Mouse (Mus musculus) hindbrain, embryonic 16.5 days (tissue): ENCODE data around the gene Itm2b. TPM values are rescaled to one million over a fixed set of nuclear protein-coding genes. Genes with fewer than 3 reads are reported as not detected.
A peak's percentile ranks its signal among the peaks of the same experiment; 100 is the strongest.

Experiments
- ATAC-seq: fragments of 200-750 bp; cut with Nextera tagmentation; 2 replicates; pipeline ENCODE4 v1.8.0; 2017; ENCODE audit warnings: moderate TSS enrichment, moderate library complexity
- H3K27ac ChIP-seq: fragments of 300-500 bp; sonication (generic); 2 replicates; pipeline ENCODE4 v1.5.1; 2014; ENCODE audit warnings: low read depth, mild to moderate bottlenecking, control low read depth, low read length, moderate library complexity
- H3K27me3 ChIP-seq: fragments of 300-500 bp; sonication (generic); replicated peaks from 2 replicates; pipeline ENCODE4 v1.6.1; 2014; ENCODE audit warnings: low read length; ENCODE audit not compliant: control insufficient read depth, insufficient read depth
- H3K36me3 ChIP-seq: fragments of 300-500 bp; sonication (generic); 2 replicates; pipeline ENCODE4 v1.6.1; 2014; ENCODE audit warnings: mild to moderate bottlenecking, low read length, moderate library complexity, mixed read lengths; ENCODE audit not compliant: control insufficient read depth, insufficient read depth
- H3K4me1 ChIP-seq: fragments of 300-500 bp; sonication (generic); 2 replicates; pipeline ENCODE4 v1.6.1; 2014; ENCODE audit warnings: low read depth, low read length; ENCODE audit not compliant: control insufficient read depth, insufficient read depth
- H3K4me2 ChIP-seq: fragments of 300-500 bp; sonication (generic); 2 replicates; pipeline ENCODE4 v1.6.1; 2014; ENCODE audit warnings: mild to moderate bottlenecking, low read length, control low read depth, moderate library complexity
- H3K4me3 ChIP-seq: fragments of 300-500 bp; sonication (generic); 2 replicates; pipeline ENCODE4 v1.5.1; 2014; ENCODE audit warnings: mild to moderate bottlenecking, low read length, control low read depth, moderate library complexity
- H3K9ac ChIP-seq: fragments of 300-500 bp; sonication (generic); 2 replicates; pipeline ENCODE4 v1.6.1; 2014; ENCODE audit warnings: low read depth, mild to moderate bottlenecking, control low read depth, low read length, moderate library complexity
- H3K9me3 ChIP-seq: fragments of 300-500 bp; sonication (generic); 2 replicates; pipeline ENCODE4 v1.6.1; 2014; ENCODE audit warnings: mild to moderate bottlenecking, low read length, moderate library complexity; ENCODE audit not compliant: control insufficient read depth
- WGBS: fragments of 180-500 bp; shearing (Covaris S2); extraction: QIAGEN DNeasy Blood & Tissue Kit; methylation state at CpG from one replicate; pipeline ENCODE4 v1.1.7; 2014; 5-methylcytosine and 5-hydroxymethylcytosine counted together
- polyA plus RNA-seq: library from polyadenylated mRNA; unstranded; fragments of >200 nt; fragmentation: Nextera tagmentation; extraction: Ambion mirVana; gene quantifications from 2 replicates; pipeline ENCODE4 v1.2.1, GENCODE M21; 2015

Itm2b gene
- polyA plus RNA-seq, 1 experiment from 2014 or later, result 849 TPM

- H3K4me1 ChIP-seq, result peaks cover 6% of the 10 kb centered on the region
- no peak overlapping the region for H3K4me2 ChIP-seq
- no peaks in the 10 kb centered on the region for H3K9me3 ChIP-seq
- H3K36me3 ChIP-seq, result no peaks in the 10 kb centered on the region
- no peak overlapping the region for H3K27ac ChIP-seq
- H3K9ac ChIP-seq, result no peak overlapping the region
- H3K4me3 ChIP-seq, result no peak overlapping the region
- ATAC-seq, result no peak
- 84% methylated on average over 5 of the region's 5 CpGs for WGBS
- H3K27me3 ChIP-seq, result no peaks in the 10 kb centered on the region
These were observed 31.4 kb upstream of the Itm2b start for GRCm38 (mm10) chr14:73416511-73416910.

GRCm38 (mm10) chr14:73415376-73416035 lies 30.4 kb upstream of the Itm2b start:
- WGBS, result 17% methylated on average over 13 of the region's 13 CpGs
- peaks cover 6% of the 10 kb centered on the region for H3K4me1 ChIP-seq
- H3K27me3 ChIP-seq, result no peaks in the 10 kb centered on the region
- H3K9ac ChIP-seq, result no peak overlapping the region
- H3K36me3 ChIP-seq, result no peaks in the 10 kb centered on the region
- H3K4me2 ChIP-seq, result peak overlapping the region; percentile 29
- no peaks in the 10 kb centered on the region for H3K9me3 ChIP-seq
- H3K4me3 ChIP-seq, result no peak overlapping the region
- ATAC-seq, result 0 out of 2 replicates have a peak, but pooled peaks have one; percentile 56
- H3K27ac ChIP-seq, result no peak overlapping the region

- Histone ChIP-seq H3K27me3 (no peaks in the 10 kb centered on the region), H3K9ac (no peak overlapping the region), H3K9me3 (no peaks in the 10 kb centered on the region), H3K4me3 (no peak overlapping the region), H3K4me2 (no peak overlapping the region), H3K27ac (no peak overlapping the region), H3K36me3 (no peaks in the 10 kb centered on the region), H3K4me1 (peaks cover 6% of the 10 kb centered on the region)
- 93% methylated on average over 1 of the region's 1 CpGs for WGBS
- no peak for ATAC-seq
These were observed 26.6 kb upstream of the Itm2b start for GRCm38 (mm10) chr14:73411729-73412128.

GRCm38 (mm10) chr14:73410083-73410482 lies 25.0 kb upstream of the Itm2b start:
- no peak overlapping the region for H3K27ac ChIP-seq
- WGBS, result 85% methylated on average over 3 of the region's 3 CpGs
- no peak for ATAC-seq
- H3K4me3 ChIP-seq, result no peak overlapping the region
- no peak overlapping the region for H3K4me2 ChIP-seq
- H3K27me3 ChIP-seq, result no peaks in the 10 kb centered on the region
- H3K36me3 ChIP-seq, result no peaks in the 10 kb centered on the region
- no peaks in the 10 kb centered on the region for H3K9me3 ChIP-seq
- H3K9ac ChIP-seq, result no peak overlapping the region
- H3K4me1 ChIP-seq, result no peaks in the 10 kb centered on the region

- Histone ChIP-seq H3K27ac (no peak overlapping the region), H3K4me2 (no peak overlapping the region), H3K27me3 (no peaks in the 10 kb centered on the region), H3K9me3 (no peaks in the 10 kb centered on the region), H3K4me3 (no peak overlapping the region), H3K36me3 (no peaks in the 10 kb centered on the region), H3K9ac (no peak overlapping the region), H3K4me1 (no peaks in the 10 kb centered on the region)
- 72% methylated on average over 4 of the region's 4 CpGs for WGBS
- no peak for ATAC-seq
These were observed 23.2 kb upstream of the Itm2b start for GRCm38 (mm10) chr14:73408223-73408845.

GRCm38 (mm10) chr14:73404016-73404415 lies 18.9 kb upstream of the Itm2b start:
- WGBS, result 80% methylated on average over 3 of the region's 3 CpGs
- no peak overlapping the region for H3K9ac ChIP-seq
- no peak for ATAC-seq
- H3K36me3 ChIP-seq, result no peaks in the 10 kb centered on the region
- H3K4me1 ChIP-seq, result no peaks in the 10 kb centered on the region
- H3K27ac ChIP-seq, result no peak overlapping the region
- no peak overlapping the region for H3K4me3 ChIP-seq
- no peaks in the 10 kb centered on the region for H3K9me3 ChIP-seq
- no peaks in the 10 kb centered on the region for H3K27me3 ChIP-seq
- no peak overlapping the region for H3K4me2 ChIP-seq

- no peaks in the 10 kb centered on the region for H3K9me3 ChIP-seq
- H3K4me3 ChIP-seq, result no peak overlapping the region
- H3K9ac ChIP-seq, result no peak overlapping the region
- no peaks in the 10 kb centered on the region for H3K4me1 ChIP-seq
- no peaks in the 10 kb centered on the region for H3K27me3 ChIP-seq
- no peak overlapping the region for H3K27ac ChIP-seq
- ATAC-seq, result no peak
- H3K4me2 ChIP-seq, result no peak overlapping the region
- H3K36me3 ChIP-seq, result no peaks in the 10 kb centered on the region
- 59% methylated on average over 5 of the region's 5 CpGs for WGBS
These were observed 18.3 kb upstream of the Itm2b start for GRCm38 (mm10) chr14:73403351-73403750.

- no peak for ATAC-seq
- Histone ChIP-seq H3K4me2 (no peak overlapping the region), H3K4me3 (no peak overlapping the region), H3K9me3 (no peaks in the 10 kb centered on the region), H3K36me3 (no peaks in the 10 kb centered on the region), H3K27me3 (no peaks in the 10 kb centered on the region), H3K4me1 (no peaks in the 10 kb centered on the region), H3K27ac (no peak overlapping the region), H3K9ac (no peak overlapping the region)
- 81% methylated on average over 11 of the region's 11 CpGs for WGBS
These were observed 17.4 kb upstream of the Itm2b start for GRCm38 (mm10) chr14:73402296-73403035.

- Histone ChIP-seq H3K4me2 (no peak overlapping the region), H3K4me3 (no peak overlapping the region), H3K27me3 (no peaks in the 10 kb centered on the region), H3K9ac (no peak overlapping the region), H3K4me1 (no peaks in the 10 kb centered on the region), H3K27ac (no peak overlapping the region), H3K9me3 (no peaks in the 10 kb centered on the region), H3K36me3 (no peaks in the 10 kb centered on the region)
- no peak for ATAC-seq
- 75% methylated on average over 3 of the region's 3 CpGs for WGBS
These were observed 16.3 kb upstream of the Itm2b start for GRCm38 (mm10) chr14:73401408-73401807.
